Mouse (Mus musculus) ovary, postnatal 36 days (tissue): ENCODE results near the gene Pim1.
A peak's percentile ranks its signal among the peaks of the same experiment; 100 is the strongest.
"Not testable (repeated sequence)": the region's sequence is repeated elsewhere in the genome, so short reads cannot be mapped to it uniquely, and the experiment has no call there.

Experiments
- DNase-seq: peaks from one replicate; pipeline ENCODE4 v3.0.0; 2022; ENCODE audit warnings: low spot score, mixed read lengths

The Pim1 gene

GRCm38 (mm10) chr17:29494062-29494731, 3.6 kb downstream of the Pim1 start:
- no peak for DNase-seq

- DNase-seq: no peak
Measured at GRCm38 (mm10) chr17:29494732-29495076, 4.2 kb downstream of the Pim1 start.

GRCm38 (mm10) chr17:29496211-29497070, 5.9 kb downstream of the Pim1 start:
- DNase-seq: no peak

- no peak for DNase-seq
Measured at GRCm38 (mm10) chr17:29497071-29497354, 6.5 kb downstream of the Pim1 start.

- DNase-seq: not testable (repeated sequence)
Measured at GRCm38 (mm10) chr17:29497481-29497880, 6.9 kb downstream of the Pim1 start.

GRCm38 (mm10) chr17:29498028-29498427, 7.5 kb downstream of the Pim1 start:
- DNase-seq: peak; percentile 26

GRCm38 (mm10) chr17:29498952-29499351, 8.4 kb downstream of the Pim1 start:
- DNase-seq: not testable (repeated sequence)

GRCm38 (mm10) chr17:29499511-29499910, 9.0 kb downstream of the Pim1 start:
- DNase-seq: no peak

GRCm38 (mm10) chr17:29500243-29500740, 9.7 kb downstream of the Pim1 start:
- DNase-seq: no peak

- DNase-seq: no peak
Measured at GRCm38 (mm10) chr17:29500802-29501469, 10.4 kb downstream of the Pim1 start.

GRCm38 (mm10) chr17:29502005-29502668, 11.6 kb downstream of the Pim1 start:
- no peak for DNase-seq

- no peak for DNase-seq
Measured at GRCm38 (mm10) chr17:29502669-29503665, 12.4 kb downstream of the Pim1 start.

- no peak for DNase-seq
Measured at GRCm38 (mm10) chr17:29503700-29504099, 13.1 kb downstream of the Pim1 start.

GRCm38 (mm10) chr17:29508927-29509608, 18.5 kb downstream of the Pim1 start:
- no peak for DNase-seq

GRCm38 (mm10) chr17:29510691-29511090, 20.1 kb downstream of the Pim1 start:
- DNase-seq: no peak

- DNase-seq: peak; percentile 66
Measured at GRCm38 (mm10) chr17:29513044-29513730, 22.6 kb downstream of the Pim1 start.

GRCm38 (mm10) chr17:29514435-29514834, 23.9 kb downstream of the Pim1 start:
- peak; percentile 68 for DNase-seq

GRCm38 (mm10) chr17:29518665-29519064, 28.1 kb downstream of the Pim1 start:
- not testable (repeated sequence) for DNase-seq

- no peak for DNase-seq
Measured at GRCm38 (mm10) chr17:29519731-29520130, 29.2 kb downstream of the Pim1 start.

- no peak for DNase-seq
Measured at GRCm38 (mm10) chr17:29525613-29526012, 35.1 kb downstream of the Pim1 start.
